Mouse (Mus musculus): ENCODE measurements around the gene Lrpap1. TPM values are rescaled to one million over a fixed set of nuclear protein-coding genes. Genes with fewer than 3 reads are reported as not detected.

Lrpap1 gene
- polyA plus RNA-seq (2014; fragmentation: Illumina TruSeq; extraction: RNeasy Lipid Tissue Mini Kit (QIAGEN cat#74804); ENCODE audit: insufficient read depth, low read depth, low replicate concordance): 101 TPM

DNA sequence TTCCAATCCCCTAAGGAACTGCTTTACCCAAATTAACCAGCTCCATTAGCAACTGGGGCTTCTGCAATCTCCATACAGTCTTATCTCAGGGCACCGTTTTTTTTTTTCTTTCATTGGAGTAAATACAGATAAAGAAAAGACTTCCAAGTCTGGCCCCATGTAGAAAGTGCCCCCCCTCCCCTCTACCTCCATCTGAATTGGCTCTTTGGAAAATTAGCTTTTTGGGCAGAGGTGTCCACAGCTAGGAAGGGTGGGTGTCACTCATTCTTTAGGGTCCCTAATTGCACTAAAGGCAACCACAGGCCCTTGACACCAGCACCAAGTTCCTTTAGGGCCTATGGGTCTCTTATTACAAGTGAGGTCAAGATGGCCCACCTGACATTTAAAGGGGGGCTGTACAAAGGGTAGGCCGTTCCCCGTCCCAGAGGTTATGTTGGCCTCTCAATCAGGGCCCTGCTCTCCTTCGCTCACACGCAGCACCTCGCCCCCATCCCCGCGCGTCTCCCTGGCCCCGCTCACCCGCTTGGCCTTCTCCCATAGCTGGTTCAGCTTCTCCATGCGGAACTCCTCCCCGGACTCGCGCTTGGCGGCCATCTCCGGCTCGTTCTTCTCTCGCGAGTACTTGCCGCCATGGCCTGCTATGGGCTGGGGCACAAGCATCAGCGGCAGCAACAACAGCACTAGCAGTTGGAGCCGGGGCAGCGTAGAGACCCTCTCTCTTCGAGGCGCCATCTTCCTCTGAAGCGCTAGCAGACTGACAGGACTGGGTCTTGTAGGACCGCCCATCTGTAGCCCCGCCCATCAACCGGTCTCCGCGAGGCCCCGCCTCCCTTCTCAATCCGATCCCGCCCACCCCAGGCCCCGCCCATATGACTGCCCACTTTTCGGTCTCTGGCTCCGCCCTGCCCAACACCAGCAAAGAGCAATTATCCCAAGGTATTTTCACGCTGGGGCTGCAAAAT lies at the start of gene Lrpap1:
Gene Lrpap1 (minus strand): TSS at position 807 of the 962 bp plus-strand sequence.

DNA sequence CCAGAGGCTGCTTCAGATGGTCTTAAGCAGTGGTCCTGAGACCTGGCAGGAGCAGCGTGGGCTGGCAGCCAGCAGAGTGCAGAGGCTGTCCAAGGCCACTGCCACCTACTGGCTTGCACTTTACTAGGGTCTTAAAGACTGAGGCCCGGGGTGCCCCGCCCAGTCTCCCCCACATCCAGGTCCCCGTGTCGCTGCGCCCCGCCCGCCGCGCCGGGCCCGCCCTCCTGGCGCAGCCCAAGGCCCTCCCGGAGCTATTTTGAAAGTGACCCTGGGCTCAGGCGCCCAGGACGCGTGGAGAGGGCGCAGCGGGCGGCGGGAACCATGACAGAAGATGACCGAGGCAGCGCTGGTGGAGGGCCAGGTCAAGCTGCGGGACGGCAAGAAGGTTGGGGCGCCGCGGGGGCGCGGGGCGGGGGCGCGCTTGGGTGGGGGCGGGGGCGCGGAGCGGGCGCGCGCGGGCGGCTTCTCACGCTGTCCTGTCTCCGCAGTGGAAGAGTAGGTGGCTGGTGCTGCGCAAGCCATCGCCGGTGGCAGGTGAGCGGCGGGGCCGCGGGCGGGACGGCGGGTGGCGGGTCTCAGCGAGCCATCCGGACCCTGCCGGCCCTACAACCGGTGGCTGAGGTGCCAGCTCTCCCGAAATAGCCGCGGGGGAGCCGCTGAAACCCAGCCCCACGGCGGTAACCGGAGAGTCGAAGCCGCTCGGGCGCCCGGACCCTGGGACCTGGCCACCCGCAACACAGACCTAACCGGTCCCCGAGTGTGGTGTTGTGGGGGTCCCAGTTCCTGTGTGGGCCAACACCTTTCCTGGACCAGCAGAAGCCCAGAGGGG lies 48.7 kb downstream of the Lrpap1 start, which contains the start of gene Dok7:
Gene Dok7 (plus strand): TSS at position 163 of the 829 bp plus-strand sequence.

Other genes with a start within 250 kb of the Lrpap1 start
- gene Msantd1, start 197.8 kb downstream of the Lrpap1 start, polyA plus RNA-seq (2014; fragmentation: Illumina TruSeq; extraction: RNeasy Lipid Tissue Mini Kit (QIAGEN cat#74804); ENCODE audit: insufficient read depth, low read depth, low replicate concordance): 1.3 TPM
- gene Rgs12, start 156.3 kb downstream of the Lrpap1 start, polyA plus RNA-seq (2014; fragmentation: Illumina TruSeq; extraction: RNeasy Lipid Tissue Mini Kit (QIAGEN cat#74804); ENCODE audit: insufficient read depth, low read depth, low replicate concordance): 50.5 TPM
- gene Hgfac, start 64.3 kb downstream of the Lrpap1 start, polyA plus RNA-seq (2014; fragmentation: Illumina TruSeq; extraction: RNeasy Lipid Tissue Mini Kit (QIAGEN cat#74804); ENCODE audit: insufficient read depth, low read depth, low replicate concordance): 1.7 TPM
- 0.68 TPM for gene Dok7, start 49.0 kb downstream of the Lrpap1 start, polyA plus RNA-seq (2014; fragmentation: Illumina TruSeq; extraction: RNeasy Lipid Tissue Mini Kit (QIAGEN cat#74804); ENCODE audit: insufficient read depth, low read depth, low replicate concordance)
- gene Adra2c, start 172.6 kb upstream of the Lrpap1 start, polyA plus RNA-seq (2014; fragmentation: Illumina TruSeq; extraction: RNeasy Lipid Tissue Mini Kit (QIAGEN cat#74804); ENCODE audit: insufficient read depth, low read depth, low replicate concordance): not detected

Measured in lung, adult 10 weeks (tissue).